Comparison of ENCODE assay signal across 7 mouse cellular contexts in the genomic region with DNA sequence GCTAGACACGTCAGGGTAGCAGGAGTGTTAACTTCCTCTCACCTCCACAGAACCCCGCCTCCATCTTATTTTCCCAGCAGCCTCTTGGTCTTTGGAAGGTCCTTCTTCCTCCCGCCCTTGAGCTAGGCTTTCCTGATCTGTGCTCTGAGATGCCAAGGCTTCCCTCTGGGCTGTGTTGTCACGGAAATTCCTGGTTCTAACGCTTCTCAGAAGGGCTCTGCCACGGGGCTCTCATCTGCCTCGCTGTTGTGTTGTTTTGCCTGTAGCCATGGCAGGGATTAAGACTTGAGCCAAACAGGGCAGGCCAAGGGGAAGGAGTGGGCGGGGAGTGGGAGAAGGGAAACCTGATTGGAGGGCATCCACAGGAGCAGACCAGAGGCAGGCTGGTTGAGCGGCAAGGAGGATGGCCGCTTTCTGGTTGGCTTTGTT. TPM values are rescaled to one million over a fixed set of nuclear protein-coding genes. Genes with fewer than 3 reads are reported as not detected.
A peak's percentile ranks its signal among the peaks of the same experiment; 100 is the strongest.
DNase-seq lines count a peak whose midpoint lies in the region; ATAC-seq lines count a peak whose summit lies in the region.

No protein-coding gene starts in this region.

- DNase-seq in adrenal gland, adult 18-20 months (ENCODE audit: low spot score in 2 of 2): peak; percentile 33 to 36
- DNase-seq in cerebellum, postnatal 10 days: peak; percentile 87 to 91
- peak; percentile 90 for DNase-seq in gastrocnemius, adult 18-20 months (ENCODE audit: low spot score)
- peak; percentile 64 for DNase-seq in limb, embryonic 11.5 days (ENCODE audit: low spot score)

- H3K27ac ChIP-seq in hindbrain, embryonic 13.5 days: no peak overlapping the region
- H3K27ac ChIP-seq in limb, embryonic 11.5 days (replicated peaks; ENCODE audit: low read depth, low read length): no peak overlapping the region
- no peak overlapping the region for H3K27ac ChIP-seq in neural tube, embryonic 12.5 days

- peak; percentile 75 for ATAC-seq in hindbrain, embryonic 13.5 days (ENCODE audit: low FRiP score)
- no peak for ATAC-seq in limb, embryonic 11.5 days (ENCODE audit: insufficient number of reproducible peaks, low FRiP score, low TSS enrichment, low read depth)
- ATAC-seq in neural tube, embryonic 12.5 days (ENCODE audit: low FRiP score, low read depth): no peak
- no peak for ATAC-seq in erythroid progenitor cell, adult 5-6 weeks (replicated peaks; ENCODE audit: low FRiP score, poor library complexity, severe bottlenecking)

- H3K4me2 ChIP-seq in hindbrain, embryonic 13.5 days: 0 out of 2 replicates have a peak overlapping the region, but pooled peaks have one; percentile 6
- H3K4me2 ChIP-seq in limb, embryonic 11.5 days (ENCODE audit: low read depth, severe bottlenecking): peak overlapping the region; percentile 22; the same call in 1 of the 2 replicates
- H3K4me2 ChIP-seq in neural tube, embryonic 12.5 days (replicated peaks): peak overlapping the region; percentile 22; the same call in 1 of the 2 replicates

- H3K36me3 ChIP-seq in hindbrain, embryonic 13.5 days: no peaks in the 10 kb centered on the region
- no peaks in the 10 kb centered on the region for H3K36me3 ChIP-seq in limb, embryonic 11.5 days (ENCODE audit: control insufficient read depth, insufficient read depth, low read length)
- no peaks in the 10 kb centered on the region for H3K36me3 ChIP-seq in neural tube, embryonic 12.5 days

- peaks cover 20% of the 10 kb centered on the region for H3K4me1 ChIP-seq in hindbrain, embryonic 13.5 days (replicated peaks)
- H3K4me1 ChIP-seq in limb, embryonic 11.5 days (ENCODE audit: control insufficient read depth, insufficient read depth, low read length): peaks cover 6% of the 10 kb centered on the region; the same call in 1 of the 2 replicates
- H3K4me1 ChIP-seq in neural tube, embryonic 12.5 days: 0 out of 2 replicates have a peak, but pooled peaks cover 4% of the 10 kb centered on the region

- H3K4me3 ChIP-seq in hindbrain, embryonic 13.5 days: no peak overlapping the region
- no peak overlapping the region for H3K4me3 ChIP-seq in limb, embryonic 11.5 days (ENCODE audit: low read depth, low read length)
- no peak overlapping the region for H3K4me3 ChIP-seq in neural tube, embryonic 12.5 days

- 35% methylated on average over 10 of the region's 10 CpGs for WGBS in hindbrain, embryonic 13.5 days
- WGBS in limb, embryonic 11.5 days: 33% methylated on average over 10 of the region's 10 CpGs
- 37% methylated on average over 10 of the region's 10 CpGs for WGBS in neural tube, embryonic 12.5 days

- no peak overlapping the region for H3K9ac ChIP-seq in hindbrain, embryonic 13.5 days
- no peak overlapping the region for H3K9ac ChIP-seq in limb, embryonic 11.5 days (ENCODE audit: low read length)
- H3K9ac ChIP-seq in neural tube, embryonic 12.5 days: no peak overlapping the region

- no peaks in the 10 kb centered on the region for H3K27me3 ChIP-seq in hindbrain, embryonic 13.5 days
- no peaks in the 10 kb centered on the region for H3K27me3 ChIP-seq in limb, embryonic 11.5 days (ENCODE audit: control insufficient read depth, insufficient read depth, low read length)
- H3K27me3 ChIP-seq in neural tube, embryonic 12.5 days (replicated peaks): no peaks in the 10 kb centered on the region

- no peaks in the 10 kb centered on the region for H3K9me3 ChIP-seq in hindbrain, embryonic 13.5 days
- no peaks in the 10 kb centered on the region for H3K9me3 ChIP-seq in limb, embryonic 11.5 days (ENCODE audit: control insufficient read depth, low read length)
- no peaks in the 10 kb centered on the region for H3K9me3 ChIP-seq in neural tube, embryonic 12.5 days

RNA-seq across cellular contexts. Expression of gene Jdp2, which starts 26.8 kb away (rescaled TPM):
- total RNA-seq in adrenal gland, adult 18-20 months (2021): 10 to 100 TPM; 18.4 to 23.4 TPM
- total RNA-seq in gastrocnemius, adult 18-20 months (2021): 1 to 10 TPM; 3.6 to 4.7 TPM
- polyA plus RNA-seq in hindbrain, embryonic 13.5 days (2015; fragmentation: Nextera tagmentation; extraction: Ambion mirVana): 0.32 and 0.42 TPM in 2 replicates
- polyA plus RNA-seq in limb, embryonic 11.5 days (2014; fragmentation: Nextera tagmentation; extraction: Ambion mirVana): 0.17 and 0.41 TPM in 2 replicates
- 0.57 and 1.0 TPM in 2 replicates for polyA plus RNA-seq in neural tube, embryonic 12.5 days (2016; fragmentation: Nextera tagmentation; extraction: Ambion mirVana)
- total RNA-seq in erythroid progenitor cell, adult 5-6 weeks (2015; ENCODE audit: low replicate concordance): 0.84 and 6.5 TPM in 2 replicates
- total RNA-seq in erythroid progenitor cell, adult 5-6 weeks (2017; ENCODE audit: low replicate concordance): 1.8 and 4.9 TPM in 2 replicates

Comparison
In these comparisons a context has a peak if more than half of its experiments do, and no peak if none do; other contexts are left out.
1. DNase-seq: peak in every context shown above with its lines; median percentile 90 in gastrocnemius, adult 18-20 months; 89 in cerebellum, postnatal 10 days; 64 in limb, embryonic 11.5 days; 34 in adrenal gland, adult 18-20 months.